8 mouse cellular contexts compared by ENCODE assay signal in the genomic region with DNA sequence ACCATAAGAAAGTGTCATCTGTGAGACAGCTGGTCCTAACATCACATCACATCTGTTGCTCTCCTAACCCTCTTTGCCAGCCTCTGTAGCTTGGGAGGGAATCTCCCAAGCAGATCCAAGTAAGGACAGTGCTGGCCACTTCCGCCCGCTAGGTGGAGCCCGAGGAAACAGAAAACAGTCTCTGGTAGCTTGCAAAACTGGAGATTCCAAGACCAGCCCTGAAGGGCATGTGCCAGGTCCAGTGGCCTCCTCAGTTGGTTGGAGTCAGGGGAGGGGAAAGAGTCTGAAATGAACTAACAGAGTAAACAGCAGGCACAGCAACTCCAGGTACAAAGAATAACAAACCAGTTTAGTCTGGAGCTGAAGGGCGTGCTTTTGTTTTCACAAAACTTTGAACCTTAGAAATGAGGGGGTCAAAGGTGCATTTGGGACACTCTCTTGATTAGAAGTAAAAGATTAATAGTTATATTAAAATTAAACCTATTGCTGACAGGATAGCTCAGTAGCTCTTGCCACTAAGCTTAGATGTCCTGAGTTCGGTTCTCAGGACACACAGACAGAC. TPM values are rescaled to one million over a fixed set of nuclear protein-coding genes. Genes with fewer than 3 reads are reported as not detected.
A peak's percentile ranks its signal among the peaks of the same experiment; 100 is the strongest.
DNase-seq lines count a peak whose midpoint lies in the region; ATAC-seq and TF ChIP-seq lines count a peak whose summit lies in the region.

No protein-coding gene starts in this region.

- peak; percentile 87 for ATAC-seq in CD4-positive, CD25-positive, alpha-beta regulatory T cell, adult 4 months
- peak; percentile 69; the same call in 1 of the 2 replicates for ATAC-seq in heart, embryonic 15.5 days (replicated peaks; ENCODE audit: insufficient number of reproducible peaks, insufficient read depth, low FRiP score, low read depth)
- peak; percentile 64 for ATAC-seq in liver, embryonic 13.5 days (ENCODE audit: low read depth)
- peak; percentile 78 for ATAC-seq in neural tube, embryonic 12.5 days (ENCODE audit: low FRiP score, low read depth)
- peak; percentile 95 for ATAC-seq in stomach, postnatal 0 days (ENCODE audit: low FRiP score, low TSS enrichment)

- no peaks in the 10 kb centered on the region for H3K9me3 ChIP-seq in forebrain, embryonic 10.5 days
- H3K9me3 ChIP-seq in heart, embryonic 15.5 days (replicated peaks): no peaks in the 10 kb centered on the region
- H3K9me3 ChIP-seq in liver, embryonic 13.5 days (replicated peaks): no peaks in the 10 kb centered on the region
- H3K9me3 ChIP-seq in neural tube, embryonic 12.5 days: no peaks in the 10 kb centered on the region
- H3K9me3 ChIP-seq in stomach, postnatal 0 days (ENCODE audit: control insufficient read depth, low read length): no peaks in the 10 kb centered on the region

- peak; percentile 24 for DNase-seq in brain, embryonic 18.5 days (ENCODE audit: low read depth, low spot score)
- peak; percentile 66 for DNase-seq in forebrain, embryonic 10.5 days (ENCODE audit: extremely low spot score, low spot score)
- DNase-seq in kidney, postnatal 10 days: peak; percentile 92
- DNase-seq in liver, embryonic 13.5 days: peak; percentile 34
- peak; percentile 86 for DNase-seq in stomach, postnatal 0 days (ENCODE audit: low spot score)

- no peak overlapping the region for H3K4me2 ChIP-seq in heart, embryonic 15.5 days
- H3K4me2 ChIP-seq in liver, embryonic 13.5 days: no peak overlapping the region
- no peak overlapping the region for H3K4me2 ChIP-seq in neural tube, embryonic 12.5 days (replicated peaks)
- no peak overlapping the region for H3K4me2 ChIP-seq in stomach, postnatal 0 days (replicated peaks; ENCODE audit: low read depth)

- no peak overlapping the region for H3K4me3 ChIP-seq in forebrain, embryonic 10.5 days
- H3K4me3 ChIP-seq in heart, embryonic 15.5 days: no peak overlapping the region
- no peak overlapping the region for H3K4me3 ChIP-seq in liver, embryonic 13.5 days (replicated peaks)
- H3K4me3 ChIP-seq in neural tube, embryonic 12.5 days: no peak overlapping the region
- no peak overlapping the region for H3K4me3 ChIP-seq in stomach, postnatal 0 days (ENCODE audit: low read depth, low read length)

- no peak overlapping the region for H3K27ac ChIP-seq in forebrain, embryonic 10.5 days
- no peak overlapping the region for H3K27ac ChIP-seq in heart, embryonic 15.5 days
- H3K27ac ChIP-seq in liver, embryonic 13.5 days: no peak overlapping the region
- no peak overlapping the region for H3K27ac ChIP-seq in neural tube, embryonic 12.5 days
- H3K27ac ChIP-seq in stomach, postnatal 0 days (replicated peaks): no peak overlapping the region

- no peaks in the 10 kb centered on the region for H3K36me3 ChIP-seq in forebrain, embryonic 10.5 days (replicated peaks)
- no peaks in the 10 kb centered on the region for H3K36me3 ChIP-seq in heart, embryonic 15.5 days
- H3K36me3 ChIP-seq in liver, embryonic 13.5 days: no peaks in the 10 kb centered on the region
- no peaks in the 10 kb centered on the region for H3K36me3 ChIP-seq in neural tube, embryonic 12.5 days
- H3K36me3 ChIP-seq in stomach, postnatal 0 days (ENCODE audit: control insufficient read depth, insufficient read depth, low read length): no peaks in the 10 kb centered on the region

- no peak for TF ChIP-seq EP300 in stomach, postnatal 0 days (optimal IDR thresholded peaks at IDR 0.05)

- no peak overlapping the region for H3K9ac ChIP-seq in heart, embryonic 15.5 days
- no peak overlapping the region for H3K9ac ChIP-seq in liver, embryonic 13.5 days
- H3K9ac ChIP-seq in neural tube, embryonic 12.5 days: no peak overlapping the region
- H3K9ac ChIP-seq in stomach, postnatal 0 days (ENCODE audit: low read length): no peak overlapping the region

- WGBS in forebrain, embryonic 10.5 days: 41% methylated on average over 5 of the region's 5 CpGs
- WGBS in heart, embryonic 15.5 days: 41% methylated on average over 5 of the region's 5 CpGs
- 39% methylated on average over 5 of the region's 5 CpGs for WGBS in liver, embryonic 13.5 days (ENCODE audit: insufficient replicate concordance)
- 52% methylated on average over 5 of the region's 5 CpGs for WGBS in neural tube, embryonic 12.5 days
- WGBS in stomach, postnatal 0 days: 35% methylated on average over 5 of the region's 5 CpGs

- peak; percentile 91 for TF ChIP-seq CTCF in stomach, postnatal 0 days (IDR thresholded peaks at IDR 0.05; ENCODE audit: low read depth)

- no peaks in the 10 kb centered on the region for H3K4me1 ChIP-seq in forebrain, embryonic 10.5 days
- 0 out of 2 replicates have a peak, but pooled peaks cover 5% of the 10 kb centered on the region for H3K4me1 ChIP-seq in heart, embryonic 15.5 days (replicated peaks)
- no peaks in the 10 kb centered on the region for H3K4me1 ChIP-seq in liver, embryonic 13.5 days (replicated peaks)
- H3K4me1 ChIP-seq in neural tube, embryonic 12.5 days: no peaks in the 10 kb centered on the region
- no peaks in the 10 kb centered on the region for H3K4me1 ChIP-seq in stomach, postnatal 0 days (replicated peaks; ENCODE audit: control insufficient read depth, insufficient read depth)

- H3K27me3 ChIP-seq in forebrain, embryonic 10.5 days (ENCODE audit: poor library complexity, severe bottlenecking): no peaks in the 10 kb centered on the region
- no peaks in the 10 kb centered on the region for H3K27me3 ChIP-seq in heart, embryonic 15.5 days
- H3K27me3 ChIP-seq in liver, embryonic 13.5 days: no peaks in the 10 kb centered on the region
- no peaks in the 10 kb centered on the region for H3K27me3 ChIP-seq in neural tube, embryonic 12.5 days (replicated peaks)
- no peaks in the 10 kb centered on the region for H3K27me3 ChIP-seq in stomach, postnatal 0 days (ENCODE audit: control insufficient read depth, insufficient read depth, low read length)

RNA-seq across cellular contexts. Expression of gene Fdx1, which starts 14.2 kb away (rescaled TPM):
- 10 to 100 TPM in 1 of 2 experiments, 1 to 10 TPM in 1; 9.2 to 12.9 TPM for polyA plus RNA-seq in CD4-positive, CD25-positive, alpha-beta regulatory T cell, adult 4 months (2017; shearing (Covaris generic))
- 49.9 and 51.8 TPM in 2 replicates for polyA plus RNA-seq in forebrain, embryonic 10.5 days (2016; fragmentation: Nextera tagmentation; extraction: Ambion mirVana)
- 82.9 and 102 TPM in 2 replicates for polyA plus RNA-seq in heart, embryonic 15.5 days (2015; fragmentation: Nextera tagmentation; extraction: Ambion mirVana)
- polyA plus RNA-seq in liver, embryonic 13.5 days (2015; fragmentation: Nextera tagmentation; extraction: Ambion mirVana): 30.3 and 31.9 TPM in 2 replicates
- 46.1 and 49.0 TPM in 2 replicates for polyA plus RNA-seq in neural tube, embryonic 12.5 days (2016; fragmentation: Nextera tagmentation; extraction: Ambion mirVana)
- 143 TPM in 2 replicates for polyA plus RNA-seq in stomach, postnatal 0 days (2015; fragmentation: Nextera tagmentation; extraction: Ambion mirVana)

Comparison
In these comparisons a context has a peak if more than half of its experiments do, and no peak if none do; other contexts are left out.
1. DNase-seq: peak in every context shown above with its lines; median percentile 92 in kidney, postnatal 10 days; 86 in stomach, postnatal 0 days; 66 in forebrain, embryonic 10.5 days; 34 in liver, embryonic 13.5 days; 24 in brain, embryonic 18.5 days.